Mouse (Mus musculus): ENCODE results near the gene Hdac4. TPM values are rescaled to one million over a fixed set of nuclear protein-coding genes. Genes with fewer than 3 reads are reported as not detected.
A peak's percentile ranks its signal among the peaks of the same experiment; 100 is the strongest.

Hdac4 gene
- polyA plus RNA-seq, 1 experiment from 2014 or later: 38.0 TPM

- peak overlapping the region; percentile 22; the same call in 1 of the 2 replicates for H3K27ac ChIP-seq (ENCODE audit: low read depth, low read length)
- no peak overlapping the region for H3K4me3 ChIP-seq (ENCODE audit: low read depth, low read length)
- no peaks in the 10 kb centered on the region for H3K9me3 ChIP-seq (ENCODE audit: control insufficient read depth, low read length)
- H3K4me2 ChIP-seq (ENCODE audit: low read depth, low read length): no peak overlapping the region
- 44% methylated on average over 6 of the region's 6 CpGs for WGBS
- no peaks in the 10 kb centered on the region for H3K36me3 ChIP-seq (ENCODE audit: control insufficient read depth, insufficient read depth, low read length)
- no peak overlapping the region for H3K9ac ChIP-seq (replicated peaks; ENCODE audit: low read depth, low read length)
- H3K27me3 ChIP-seq (ENCODE audit: control insufficient read depth, insufficient read depth, low read length): no peaks in the 10 kb centered on the region
- ATAC-seq (ENCODE audit: low read depth): peak; percentile 58
- peaks cover 12% of the 10 kb centered on the region for H3K4me1 ChIP-seq (ENCODE audit: control insufficient read depth, insufficient read depth, low read length)
These were observed 50.5 kb downstream of the Hdac4 start for GRCm38 (mm10) chr1:92144868-92145534.

- no peaks in the 10 kb centered on the region for H3K9me3 ChIP-seq (ENCODE audit: control insufficient read depth, low read length)
These were observed 52.1 kb downstream of the Hdac4 start for GRCm38 (mm10) chr1:92143331-92143895.

GRCm38 (mm10) chr1:92142793-92143192 lies 52.7 kb downstream of the Hdac4 start:
- ATAC-seq (ENCODE audit: low read depth): no peak
- Histone ChIP-seq H3K4me2 (ENCODE audit: low read depth, low read length) (no peak overlapping the region), H3K27me3 (ENCODE audit: control insufficient read depth, insufficient read depth, low read length) (no peaks in the 10 kb centered on the region), H3K4me1 (ENCODE audit: control insufficient read depth, insufficient read depth, low read length) (peaks cover 12% of the 10 kb centered on the region), H3K9ac (replicated peaks; ENCODE audit: low read depth, low read length) (no peak overlapping the region), H3K4me3 (ENCODE audit: low read depth, low read length) (no peak overlapping the region), H3K36me3 (ENCODE audit: control insufficient read depth, insufficient read depth, low read length) (0 out of 2 replicates have a peak, but pooled peaks cover 3% of the 10 kb centered on the region), H3K9me3 (ENCODE audit: control insufficient read depth, low read length) (no peaks in the 10 kb centered on the region), H3K27ac (ENCODE audit: low read depth, low read length) (no peak overlapping the region)
- WGBS: 50% methylated on average over 4 of the region's 4 CpGs

More at GRCm38 (mm10) chr1:92143331-92143895, 52.1 kb downstream of the Hdac4 start:
- Histone ChIP-seq H3K36me3 (ENCODE audit: control insufficient read depth, insufficient read depth, low read length) (0 out of 2 replicates have a peak, but pooled peaks cover 3% of the 10 kb centered on the region), H3K4me2 (ENCODE audit: low read depth, low read length) (no peak overlapping the region), H3K9ac (replicated peaks; ENCODE audit: low read depth, low read length) (no peak overlapping the region), H3K4me3 (ENCODE audit: low read depth, low read length) (no peak overlapping the region), H3K27me3 (ENCODE audit: control insufficient read depth, insufficient read depth, low read length) (no peaks in the 10 kb centered on the region), H3K27ac (ENCODE audit: low read depth, low read length) (no peak overlapping the region), H3K4me1 (ENCODE audit: control insufficient read depth, insufficient read depth, low read length) (peaks cover 12% of the 10 kb centered on the region)
- 85% methylated on average over 6 of the region's 6 CpGs for WGBS
- ATAC-seq (ENCODE audit: low read depth): no peak

- no peak for ATAC-seq (ENCODE audit: low read depth)
- WGBS: 93% methylated on average over 4 of the region's 4 CpGs
These were observed 56.5 kb downstream of the Hdac4 start for GRCm38 (mm10) chr1:92139001-92139400.

GRCm38 (mm10) chr1:92137136-92137848 lies 58.2 kb downstream of the Hdac4 start:
- Histone ChIP-seq H3K4me2 (ENCODE audit: low read depth, low read length) (no peak overlapping the region), H3K27ac (ENCODE audit: low read depth, low read length) (no peak overlapping the region), H3K36me3 (ENCODE audit: control insufficient read depth, insufficient read depth, low read length) (0 out of 2 replicates have a peak, but pooled peaks cover 3% of the 10 kb centered on the region), H3K27me3 (ENCODE audit: control insufficient read depth, insufficient read depth, low read length) (no peaks in the 10 kb centered on the region), H3K4me3 (ENCODE audit: low read depth, low read length) (no peak overlapping the region), H3K4me1 (ENCODE audit: control insufficient read depth, insufficient read depth, low read length) (peaks cover 12% of the 10 kb centered on the region; the same call in 1 of the 2 replicates), H3K9me3 (ENCODE audit: control insufficient read depth, low read length) (no peaks in the 10 kb centered on the region), H3K9ac (replicated peaks; ENCODE audit: low read depth, low read length) (no peak overlapping the region)
- 82% methylated on average over 2 of the region's 2 CpGs for WGBS
- ATAC-seq (ENCODE audit: low read depth): no peak

More at GRCm38 (mm10) chr1:92139001-92139400, 56.5 kb downstream of the Hdac4 start:
- H3K36me3 ChIP-seq (ENCODE audit: control insufficient read depth, insufficient read depth, low read length): 0 out of 2 replicates have a peak, but pooled peaks cover 3% of the 10 kb centered on the region
- H3K27ac ChIP-seq (ENCODE audit: low read depth, low read length): no peak overlapping the region
- H3K4me1 ChIP-seq (ENCODE audit: control insufficient read depth, insufficient read depth, low read length): peaks cover 18% of the 10 kb centered on the region; the same call in 1 of the 2 replicates
- H3K4me2 ChIP-seq (ENCODE audit: low read depth, low read length): no peak overlapping the region
- H3K27me3 ChIP-seq (ENCODE audit: control insufficient read depth, insufficient read depth, low read length): no peaks in the 10 kb centered on the region
- no peak overlapping the region for H3K9ac ChIP-seq (replicated peaks; ENCODE audit: low read depth, low read length)
- H3K9me3 ChIP-seq (ENCODE audit: control insufficient read depth, low read length): no peaks in the 10 kb centered on the region
- no peak overlapping the region for H3K4me3 ChIP-seq (ENCODE audit: low read depth, low read length)

GRCm38 (mm10) chr1:92136362-92136761 lies 59.1 kb downstream of the Hdac4 start:
- WGBS: 98% methylated on average over 3 of the region's 3 CpGs
- no peaks in the 10 kb centered on the region for H3K9me3 ChIP-seq (ENCODE audit: control insufficient read depth, low read length)
- H3K27me3 ChIP-seq (ENCODE audit: control insufficient read depth, insufficient read depth, low read length): no peaks in the 10 kb centered on the region
- H3K4me2 ChIP-seq (ENCODE audit: low read depth, low read length): no peak overlapping the region
- H3K27ac ChIP-seq (ENCODE audit: low read depth, low read length): no peak overlapping the region
- peaks cover 12% of the 10 kb centered on the region; the same call in 1 of the 2 replicates for H3K4me1 ChIP-seq (ENCODE audit: control insufficient read depth, insufficient read depth, low read length)
- no peak for ATAC-seq (ENCODE audit: low read depth)
- H3K36me3 ChIP-seq (ENCODE audit: control insufficient read depth, insufficient read depth, low read length): 0 out of 2 replicates have a peak, but pooled peaks cover 3% of the 10 kb centered on the region
- H3K4me3 ChIP-seq (ENCODE audit: low read depth, low read length): no peak overlapping the region
- H3K9ac ChIP-seq (replicated peaks; ENCODE audit: low read depth, low read length): no peak overlapping the region

GRCm38 (mm10) chr1:92132181-92132580 lies 63.3 kb downstream of the Hdac4 start:
- peaks cover 15% of the 10 kb centered on the region for H3K4me1 ChIP-seq (ENCODE audit: control insufficient read depth, insufficient read depth, low read length)
- no peak overlapping the region for H3K4me2 ChIP-seq (ENCODE audit: low read depth, low read length)
- no peak overlapping the region for H3K27ac ChIP-seq (ENCODE audit: low read depth, low read length)
- H3K27me3 ChIP-seq (ENCODE audit: control insufficient read depth, insufficient read depth, low read length): no peaks in the 10 kb centered on the region
- H3K4me3 ChIP-seq (ENCODE audit: low read depth, low read length): no peak overlapping the region
- H3K9ac ChIP-seq (replicated peaks; ENCODE audit: low read depth, low read length): no peak overlapping the region
- no peaks in the 10 kb centered on the region for H3K36me3 ChIP-seq (ENCODE audit: control insufficient read depth, insufficient read depth, low read length)
- 67% methylated on average over 2 of the region's 2 CpGs for WGBS
- ATAC-seq (ENCODE audit: low read depth): no peak
- H3K9me3 ChIP-seq (ENCODE audit: control insufficient read depth, low read length): no peaks in the 10 kb centered on the region

GRCm38 (mm10) chr1:92130470-92131100 lies 64.9 kb downstream of the Hdac4 start:
- H3K9ac ChIP-seq (replicated peaks; ENCODE audit: low read depth, low read length): no peak overlapping the region
- peak; percentile 54; the same call in 1 of the 2 replicates for ATAC-seq (ENCODE audit: low read depth)
- 42% methylated on average over 6 of the region's 6 CpGs for WGBS
- H3K4me2 ChIP-seq (ENCODE audit: low read depth, low read length): no peak overlapping the region
- peaks cover 8% of the 10 kb centered on the region for H3K4me1 ChIP-seq (ENCODE audit: control insufficient read depth, insufficient read depth, low read length)
- H3K36me3 ChIP-seq (ENCODE audit: control insufficient read depth, insufficient read depth, low read length): no peaks in the 10 kb centered on the region
- no peaks in the 10 kb centered on the region for H3K27me3 ChIP-seq (ENCODE audit: control insufficient read depth, insufficient read depth, low read length)
- H3K27ac ChIP-seq (ENCODE audit: low read depth, low read length): peak overlapping the region; percentile 18; the same call in 1 of the 2 replicates
- no peak overlapping the region for H3K4me3 ChIP-seq (ENCODE audit: low read depth, low read length)
- H3K9me3 ChIP-seq (ENCODE audit: control insufficient read depth, low read length): no peaks in the 10 kb centered on the region

Data from neural tube, embryonic 14.5 days (tissue).